In the genomic region with DNA sequence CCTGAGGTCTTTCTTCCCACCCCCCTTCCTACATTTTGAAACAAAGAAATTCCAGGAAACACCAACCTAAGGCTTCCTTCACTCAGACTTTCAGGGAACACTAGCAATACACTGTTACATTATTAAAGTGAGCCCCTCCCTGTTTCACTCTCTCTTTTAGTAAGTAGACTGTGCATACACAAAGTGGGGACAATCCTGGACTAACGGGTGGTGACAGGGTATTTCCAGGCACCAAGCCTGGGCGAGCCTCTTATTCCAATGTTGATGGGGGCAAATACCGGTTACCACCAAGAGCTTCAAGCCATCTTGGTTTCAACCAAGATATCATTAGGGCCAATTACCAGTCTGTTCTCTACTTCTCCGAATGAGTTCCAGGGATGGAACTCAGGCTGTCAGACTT, we compare ENCODE assay signal across 7 mouse cellular contexts. TPM values are rescaled to one million over a fixed set of nuclear protein-coding genes. Genes with fewer than 3 reads are reported as not detected.
A peak's percentile ranks its signal among the peaks of the same experiment; 100 is the strongest.
DNase-seq lines count a peak whose midpoint lies in the region; ATAC-seq and TF ChIP-seq lines count a peak whose summit lies in the region.

No protein-coding gene starts in this region.

- no peak for TF ChIP-seq POLR2A in thymus, adult 2 months (IDR thresholded peaks at IDR 0.05; ENCODE audit: control insufficient read depth, extremely low read depth, insufficient read depth, low read length, poor library complexity)

- no peak for TF ChIP-seq EP300 in stomach, postnatal 0 days (optimal IDR thresholded peaks at IDR 0.05)

- no peaks in the 10 kb centered on the region for H3K27me3 ChIP-seq in lung, embryonic 15.5 days
- H3K27me3 ChIP-seq in forebrain, embryonic 12.5 days, result peaks cover 15% of the 10 kb centered on the region; the same call in 1 of the 2 replicates
- H3K27me3 ChIP-seq in limb, embryonic 13.5 days, result no peaks in the 10 kb centered on the region
- no peaks in the 10 kb centered on the region for H3K27me3 ChIP-seq in stomach, postnatal 0 days (ENCODE audit: control insufficient read depth, insufficient read depth, low read length)
- H3K27me3 ChIP-seq in thymus, adult 2 months (ENCODE audit: control insufficient read depth, insufficient read depth, low read length), result no peaks in the 10 kb centered on the region

- H3K4me1 ChIP-seq in lung, embryonic 15.5 days, result peaks cover 63% of the 10 kb centered on the region
- H3K4me1 ChIP-seq in forebrain, embryonic 12.5 days, result peaks cover 61% of the 10 kb centered on the region
- H3K4me1 ChIP-seq in limb, embryonic 13.5 days, result peaks cover 77% of the 10 kb centered on the region
- 0 out of 2 replicates have a peak, but pooled peaks cover 5% of the 10 kb centered on the region for H3K4me1 ChIP-seq in stomach, postnatal 0 days (replicated peaks; ENCODE audit: control insufficient read depth, insufficient read depth)
- H3K4me1 ChIP-seq in thymus, adult 2 months (replicated peaks; ENCODE audit: control insufficient read depth, insufficient read depth, low read length), result peaks cover 63% of the 10 kb centered on the region

- no peak for DNase-seq in lung, postnatal 25 days (ENCODE audit: low spot score)
- DNase-seq in stomach, postnatal 0 days (ENCODE audit: low spot score), result no peak
- DNase-seq in thymus, adult 2 months, result no peak
- no peak for DNase-seq in gastrocnemius, postnatal 25 days

- peak overlapping the region; percentile 69 for H3K4me2 ChIP-seq in lung, embryonic 15.5 days
- H3K4me2 ChIP-seq in forebrain, embryonic 12.5 days, result peak overlapping the region; percentile 76
- peak overlapping the region; percentile 92 for H3K4me2 ChIP-seq in limb, embryonic 13.5 days (replicated peaks)
- peak overlapping the region; percentile 76 for H3K4me2 ChIP-seq in stomach, postnatal 0 days (replicated peaks; ENCODE audit: low read depth)

- peak overlapping the region; percentile 26; the same call in 1 of the 2 replicates for H3K9ac ChIP-seq in lung, embryonic 15.5 days
- no peak overlapping the region for H3K9ac ChIP-seq in forebrain, embryonic 12.5 days
- H3K9ac ChIP-seq in limb, embryonic 13.5 days, result peak overlapping the region; percentile 99
- H3K9ac ChIP-seq in stomach, postnatal 0 days (ENCODE audit: low read length), result no peak overlapping the region

- peak overlapping the region; percentile 90 for H3K4me3 ChIP-seq in lung, embryonic 15.5 days
- peak overlapping the region; percentile 95; the same call in 1 of the 2 replicates for H3K4me3 ChIP-seq in forebrain, embryonic 12.5 days (replicated peaks)
- peak overlapping the region; percentile 99 for H3K4me3 ChIP-seq in limb, embryonic 13.5 days
- peak overlapping the region; percentile 79 for H3K4me3 ChIP-seq in stomach, postnatal 0 days (ENCODE audit: low read depth, low read length)
- no peak overlapping the region for H3K4me3 ChIP-seq in thymus, adult 2 months (ENCODE audit: control insufficient read depth, insufficient read depth, low read length)

- H3K27ac ChIP-seq in lung, embryonic 15.5 days, result no peak overlapping the region
- no peak overlapping the region for H3K27ac ChIP-seq in forebrain, embryonic 12.5 days
- H3K27ac ChIP-seq in limb, embryonic 13.5 days, result no peak overlapping the region
- no peak overlapping the region for H3K27ac ChIP-seq in stomach, postnatal 0 days (replicated peaks)
- H3K27ac ChIP-seq in thymus, adult 2 months (ENCODE audit: control insufficient read depth, insufficient read depth, low read length), result no peak overlapping the region

- TF ChIP-seq CTCF in stomach, postnatal 0 days (IDR thresholded peaks at IDR 0.05; ENCODE audit: low read depth), result no peak
- TF ChIP-seq CTCF in thymus, adult 2 months (IDR thresholded peaks at IDR 0.05; ENCODE audit: borderline replicate concordance, control insufficient read depth, extremely low read depth, insufficient read depth, low read length, poor library complexity), result no peak

- no peaks in the 10 kb centered on the region for H3K9me3 ChIP-seq in lung, embryonic 15.5 days
- H3K9me3 ChIP-seq in forebrain, embryonic 12.5 days, result no peaks in the 10 kb centered on the region
- no peaks in the 10 kb centered on the region for H3K9me3 ChIP-seq in limb, embryonic 13.5 days
- no peaks in the 10 kb centered on the region for H3K9me3 ChIP-seq in stomach, postnatal 0 days (ENCODE audit: control insufficient read depth, low read length)

- H3K36me3 ChIP-seq in lung, embryonic 15.5 days, result no peaks in the 10 kb centered on the region
- H3K36me3 ChIP-seq in forebrain, embryonic 12.5 days (replicated peaks), result no peaks in the 10 kb centered on the region
- H3K36me3 ChIP-seq in limb, embryonic 13.5 days, result peaks cover 5% of the 10 kb centered on the region; the same call in 1 of the 2 replicates
- no peaks in the 10 kb centered on the region for H3K36me3 ChIP-seq in stomach, postnatal 0 days (ENCODE audit: control insufficient read depth, insufficient read depth, low read length)
- H3K36me3 ChIP-seq in thymus, adult 2 months (ENCODE audit: control insufficient read depth, insufficient read depth, low read length), result no peaks in the 10 kb centered on the region

- no peak for ATAC-seq in lung, embryonic 15.5 days (ENCODE audit: borderline replicate concordance, extremely low read depth, low FRiP score, low TSS enrichment)
- no peak for ATAC-seq in forebrain, embryonic 12.5 days (ENCODE audit: low FRiP score)
- ATAC-seq in limb, embryonic 13.5 days (ENCODE audit: low FRiP score, low read depth), result no peak
- ATAC-seq in stomach, postnatal 0 days (ENCODE audit: low FRiP score, low TSS enrichment), result no peak

- 59% methylated on average over 4 of the region's 4 CpGs for WGBS in lung, embryonic 15.5 days
- 55% methylated on average over 4 of the region's 4 CpGs for WGBS in forebrain, embryonic 12.5 days
- 59% methylated on average over 4 of the region's 4 CpGs for WGBS in limb, embryonic 13.5 days
- 51% methylated on average over 4 of the region's 4 CpGs for WGBS in stomach, postnatal 0 days
- WGBS in thymus, adult 2 months, result 95% methylated on average over 4 of the region's 4 CpGs

RNA-seq across cellular contexts. Expression of gene Pmepa1, which starts 2.4 kb away (rescaled TPM):
- 7.3 and 7.7 TPM in 2 replicates for polyA plus RNA-seq in lung, embryonic 15.5 days (2015; fragmentation: Nextera tagmentation; extraction: Ambion mirVana)
- polyA plus RNA-seq in forebrain, embryonic 12.5 days (2016; fragmentation: Nextera tagmentation; extraction: Ambion mirVana), result 3.7 and 4.7 TPM in 2 replicates
- 5.6 and 6.0 TPM in 2 replicates for polyA plus RNA-seq in limb, embryonic 13.5 days (2015; fragmentation: Nextera tagmentation; extraction: Ambion mirVana)
- polyA plus RNA-seq in stomach, postnatal 0 days (2015; fragmentation: Nextera tagmentation; extraction: Ambion mirVana), result 6.1 and 7.0 TPM in 2 replicates
- polyA plus RNA-seq in thymus, adult 2 months (2012; rRNA removed), result 68.7 and 70.3 TPM in 2 replicates
- 10 to 100 TPM; 18.2 to 19.2 TPM for total RNA-seq in gastrocnemius, postnatal 25 days (2021)

RNA-seq across cellular contexts. Expression of gene Zbp1, which starts 55.2 kb away (rescaled TPM):
- polyA plus RNA-seq in lung, embryonic 15.5 days (2015; fragmentation: Nextera tagmentation; extraction: Ambion mirVana), result 0.43 and 0.95 TPM in 2 replicates
- 0.34 TPM in 1 of 2 replicates, not detected in the other for polyA plus RNA-seq in forebrain, embryonic 12.5 days (2016; fragmentation: Nextera tagmentation; extraction: Ambion mirVana)
- polyA plus RNA-seq in limb, embryonic 13.5 days (2015; fragmentation: Nextera tagmentation; extraction: Ambion mirVana), result 0.43 and 0.45 TPM in 2 replicates
- polyA plus RNA-seq in stomach, postnatal 0 days (2015; fragmentation: Nextera tagmentation; extraction: Ambion mirVana), result 4.6 and 5.0 TPM in 2 replicates
- 58.6 and 63.7 TPM in 2 replicates for polyA plus RNA-seq in thymus, adult 2 months (2012; rRNA removed)
- under 1 TPM in 1 of 2 experiments, not detected in 1; 0.27 TPM for total RNA-seq in gastrocnemius, postnatal 25 days (2021)

Comparison
In these comparisons a context has a peak if more than half of its experiments do, and no peak if none do; other contexts are left out.
1. H3K9ac ChIP-seq: peak in lung, embryonic 15.5 days (single experiment) and limb, embryonic 13.5 days (single experiment); none in forebrain, embryonic 12.5 days (single experiment) and stomach, postnatal 0 days (single experiment).
2. Peak in every context shown above with its lines, with median percentiles within 50 percentile points of each other: H3K4me2 ChIP-seq.